Mouse (Mus musculus) lung, embryonic 15.5 days (tissue): ENCODE results near the gene Slc37a2. TPM values are rescaled to one million over a fixed set of nuclear protein-coding genes. Genes with fewer than 3 reads are reported as not detected.
A peak's percentile ranks its signal among the peaks of the same experiment; 100 is the strongest.

ENCODE experiments used
- ATAC-seq: fragments of 200-750 bp; cut with Nextera tagmentation; 2 replicates; pipeline ENCODE4 v1.8.0; 2017; ENCODE audit warnings: moderate number of reproducible peaks, borderline replicate concordance; ENCODE audit not compliant: low FRiP score, low TSS enrichment; ENCODE audit errors: extremely low read depth
- H3K27ac ChIP-seq: fragments of 300-500 bp; sonication (generic); 2 replicates; pipeline ENCODE4 v1.5.1; 2015; ENCODE audit warnings: moderate library complexity, mild to moderate bottlenecking, inconsistent platforms
- H3K27me3 ChIP-seq: fragments of 300-500 bp; sonication (generic); 2 replicates; pipeline ENCODE4 v1.6.1; 2015; ENCODE audit warnings: inconsistent platforms
- H3K36me3 ChIP-seq: fragments of 300-500 bp; sonication (generic); 2 replicates; pipeline ENCODE4 v1.6.1; 2015; ENCODE audit warnings: inconsistent platforms
- H3K4me1 ChIP-seq: fragments of 300-500 bp; sonication (generic); 2 replicates; pipeline ENCODE4 v1.6.1; 2015; ENCODE audit warnings: inconsistent platforms
- H3K4me2 ChIP-seq: fragments of 300-500 bp; sonication (generic); 2 replicates; pipeline ENCODE4 v1.6.1; 2015; ENCODE audit warnings: inconsistent platforms, mild to moderate bottlenecking, moderate library complexity
- H3K4me3 ChIP-seq: fragments of 300-500 bp; sonication (generic); 2 replicates; pipeline ENCODE4 v1.5.1; 2015; ENCODE audit warnings: mild to moderate bottlenecking, inconsistent platforms
- H3K9ac ChIP-seq: fragments of 300-500 bp; sonication (generic); 2 replicates; pipeline ENCODE4 v1.6.1; 2015; ENCODE audit warnings: inconsistent platforms
- H3K9me3 ChIP-seq: fragments of 300-500 bp; sonication (generic); 2 replicates; pipeline ENCODE4 v1.6.1; 2016; ENCODE audit warnings: inconsistent platforms
- WGBS: fragments of 180-500 bp; shearing (Covaris S2); methylation state at CpG from one replicate; pipeline ENCODE4 v1.1.7; 2015; 5-methylcytosine and 5-hydroxymethylcytosine counted together
- polyA plus RNA-seq: library from polyadenylated mRNA; unstranded; fragments of >200 nt; fragmentation: Nextera tagmentation; extraction: Ambion mirVana; gene quantifications from 2 replicates; pipeline ENCODE4 v1.2.1, GENCODE M21; 2015

Slc37a2 gene
- polyA plus RNA-seq, 1 experiment from 2014 or later, result 1.6 TPM

- 41% methylated on average over 2 of the region's 2 CpGs for WGBS
- Histone ChIP-seq H3K4me1 (no peaks in the 10 kb centered on the region), H3K4me3 (no peak overlapping the region), H3K4me2 (no peak overlapping the region), H3K9ac (no peak overlapping the region), H3K27me3 (no peaks in the 10 kb centered on the region), H3K9me3 (no peaks in the 10 kb centered on the region), H3K27ac (no peak overlapping the region), H3K36me3 (no peaks in the 10 kb centered on the region)
- ATAC-seq, result no peak
Observed at GRCm38 (mm10) chr9:37245404-37245803, 10.1 kb downstream of the Slc37a2 start.

- H3K4me1 ChIP-seq, result no peaks in the 10 kb centered on the region
- no peak overlapping the region for H3K9ac ChIP-seq
- H3K9me3 ChIP-seq, result no peaks in the 10 kb centered on the region
- no peak overlapping the region for H3K4me2 ChIP-seq
- H3K36me3 ChIP-seq, result no peaks in the 10 kb centered on the region
- no peak overlapping the region for H3K27ac ChIP-seq
- ATAC-seq, result no peak
- H3K4me3 ChIP-seq, result no peak overlapping the region
- H3K27me3 ChIP-seq, result no peaks in the 10 kb centered on the region
- 60% methylated on average over 1 of the region's 1 CpGs for WGBS
Observed at GRCm38 (mm10) chr9:37244600-37244999, 10.9 kb downstream of the Slc37a2 start.

- Histone ChIP-seq H3K4me2 (no peak overlapping the region), H3K9me3 (no peaks in the 10 kb centered on the region), H3K4me1 (no peaks in the 10 kb centered on the region), H3K4me3 (no peak overlapping the region), H3K27ac (no peak overlapping the region), H3K36me3 (no peaks in the 10 kb centered on the region), H3K9ac (no peak overlapping the region), H3K27me3 (no peaks in the 10 kb centered on the region)
- ATAC-seq, result no peak
- 80% methylated on average over 3 of the region's 3 CpGs for WGBS
Observed at GRCm38 (mm10) chr9:37242764-37243163, 12.8 kb downstream of the Slc37a2 start.

GRCm38 (mm10) chr9:37235951-37236737 is 19.4 kb downstream of the Slc37a2 start:
- Histone ChIP-seq H3K36me3 (no peaks in the 10 kb centered on the region), H3K4me2 (no peak overlapping the region), H3K4me3 (no peak overlapping the region), H3K27ac (no peak overlapping the region), H3K9me3 (no peaks in the 10 kb centered on the region), H3K4me1 (no peaks in the 10 kb centered on the region), H3K27me3 (no peaks in the 10 kb centered on the region), H3K9ac (no peak overlapping the region)
- no peak for ATAC-seq
- WGBS, result 57% methylated on average over 4 of the region's 4 CpGs

- Histone ChIP-seq H3K4me2 (no peak overlapping the region), H3K36me3 (no peaks in the 10 kb centered on the region), H3K4me1 (no peaks in the 10 kb centered on the region), H3K9me3 (no peaks in the 10 kb centered on the region), H3K4me3 (no peak overlapping the region), H3K27me3 (no peaks in the 10 kb centered on the region), H3K9ac (no peak overlapping the region), H3K27ac (no peak overlapping the region)
- WGBS, result 67% methylated on average over 22 of the region's 22 CpGs
- ATAC-seq, result no peak
Observed at GRCm38 (mm10) chr9:37232201-37233195, 23.0 kb downstream of the Slc37a2 start.

- Histone ChIP-seq H3K36me3 (no peaks in the 10 kb centered on the region), H3K9me3 (no peaks in the 10 kb centered on the region), H3K27me3 (no peaks in the 10 kb centered on the region), H3K27ac (no peak overlapping the region), H3K4me2 (no peak overlapping the region), H3K4me3 (no peak overlapping the region), H3K9ac (no peak overlapping the region; the same call in 1 of the 2 replicates), H3K4me1 (no peaks in the 10 kb centered on the region)
- 90% methylated on average over 9 of the region's 9 CpGs for WGBS
- no peak for ATAC-seq
Observed at GRCm38 (mm10) chr9:37230486-37231195, 24.9 kb downstream of the Slc37a2 start.

GRCm38 (mm10) chr9:37229880-37230325 is 25.6 kb downstream of the Slc37a2 start:
- Histone ChIP-seq H3K9me3 (no peaks in the 10 kb centered on the region), H3K4me3 (no peak overlapping the region), H3K27me3 (no peaks in the 10 kb centered on the region), H3K36me3 (no peaks in the 10 kb centered on the region), H3K27ac (no peak overlapping the region), H3K9ac (no peak overlapping the region), H3K4me2 (no peak overlapping the region), H3K4me1 (no peaks in the 10 kb centered on the region)
- WGBS, result 3% methylated on average over 1 of the region's 1 CpGs
- peak; percentile 62; the same call in 1 of the 2 replicates for ATAC-seq

GRCm38 (mm10) chr9:37225581-37225980 is 30.0 kb downstream of the Slc37a2 start:
- WGBS, result 87% methylated on average over 1 of the region's 1 CpGs
- H3K4me3 ChIP-seq, result no peak overlapping the region

GRCm38 (mm10) chr9:37220755-37221154 is 34.8 kb downstream of the Slc37a2 start:
- H3K27ac ChIP-seq, result no peak overlapping the region
- 81% methylated on average over 8 of the region's 8 CpGs for WGBS
- no peaks in the 10 kb centered on the region for H3K27me3 ChIP-seq
- ATAC-seq, result no peak
- H3K4me1 ChIP-seq, result no peaks in the 10 kb centered on the region
- no peak overlapping the region for H3K4me3 ChIP-seq
- H3K9me3 ChIP-seq, result no peaks in the 10 kb centered on the region
- no peak overlapping the region for H3K9ac ChIP-seq
- 0 out of 2 replicates have a peak, but pooled peaks cover 2% of the 10 kb centered on the region for H3K36me3 ChIP-seq
- H3K4me2 ChIP-seq, result no peak overlapping the region

More at GRCm38 (mm10) chr9:37225581-37225980, 30.0 kb downstream of the Slc37a2 start:
- H3K9ac ChIP-seq, result no peak overlapping the region
- no peaks in the 10 kb centered on the region for H3K27me3 ChIP-seq
- no peak overlapping the region for H3K4me2 ChIP-seq
- no peak overlapping the region for H3K27ac ChIP-seq
- no peaks in the 10 kb centered on the region for H3K9me3 ChIP-seq
- no peaks in the 10 kb centered on the region for H3K36me3 ChIP-seq
- no peaks in the 10 kb centered on the region for H3K4me1 ChIP-seq
- ATAC-seq, result no peak

GRCm38 (mm10) chr9:37214327-37215060 is 41.0 kb downstream of the Slc37a2 start:
- Histone ChIP-seq H3K4me2 (no peak overlapping the region), H3K36me3 (0 out of 2 replicates have a peak, but pooled peaks cover 2% of the 10 kb centered on the region), H3K9ac (no peak overlapping the region), H3K4me1 (no peaks in the 10 kb centered on the region), H3K27me3 (no peaks in the 10 kb centered on the region), H3K9me3 (no peaks in the 10 kb centered on the region), H3K4me3 (no peak overlapping the region), H3K27ac (no peak overlapping the region)
- ATAC-seq, result no peak
- whole genome bisulfite sequencing, result 67% methylated on average over 9 of the region's 9 CpGs
